Mouse (Mus musculus) monocyte, adult 5-6 weeks (primary cell): Measurements from ENCODE around the gene Clec4f. TPM values are rescaled to one million over a fixed set of nuclear protein-coding genes. Genes with fewer than 3 reads are reported as not detected.
"Not testable (repeated sequence)": the region's sequence is repeated elsewhere in the genome, so short reads cannot be mapped to it uniquely, and the experiment has no call there.

Experiments used
- ATAC-seq: fragments of 153-309, 156-312 bp; replicated peaks from 2 replicates; pipeline ENCODE4 v1.8.0; 2017; ENCODE audit warnings: mild to moderate bottlenecking; ENCODE audit not compliant: low TSS enrichment, insufficient number of reproducible peaks, severe bottlenecking, poor library complexity, low FRiP score
- total RNA-seq: library from RNA; stranded (forward); fragments of 200-1000, 200-491, 200-594 nt; gene quantifications from 3 replicates; pipeline ENCODE4 v1.2.3, GENCODE M21; 2017

Gene Clec4f
- total RNA-seq, 1 experiment from 2014 or later = not detected

- no peak for ATAC-seq
Measured at GRCm38 (mm10) chr6:83646715-83647114, 9.3 kb downstream of the Clec4f start.

GRCm38 (mm10) chr6:83635329-83635728, 20.7 kb downstream of the Clec4f start:
- ATAC-seq = no peak

- not testable (repeated sequence) for ATAC-seq
Measured at GRCm38 (mm10) chr6:83634631-83635030, 21.4 kb downstream of the Clec4f start.

GRCm38 (mm10) chr6:83634106-83634505, 21.9 kb downstream of the Clec4f start:
- not testable (repeated sequence) for ATAC-seq

- no peak for ATAC-seq
Measured at GRCm38 (mm10) chr6:83631815-83632214, 24.2 kb downstream of the Clec4f start.

GRCm38 (mm10) chr6:83626781-83627180, 29.2 kb downstream of the Clec4f start:
- no peak for ATAC-seq

GRCm38 (mm10) chr6:83619955-83620354, 36.0 kb downstream of the Clec4f start:
- ATAC-seq = no peak

GRCm38 (mm10) chr6:83617581-83618335, 38.2 kb downstream of the Clec4f start:
- ATAC-seq = no peak

GRCm38 (mm10) chr6:83616512-83616911, 39.5 kb downstream of the Clec4f start:
- ATAC-seq = no peak

GRCm38 (mm10) chr6:83614469-83614868, 41.5 kb downstream of the Clec4f start:
- no peak for ATAC-seq

- no peak for ATAC-seq
Measured at GRCm38 (mm10) chr6:83612976-83613375, 43.0 kb downstream of the Clec4f start.

GRCm38 (mm10) chr6:83599636-83600174, 56.3 kb downstream of the Clec4f start:
- ATAC-seq = no peak

- no peak for ATAC-seq
Measured at GRCm38 (mm10) chr6:83599060-83599550, 56.9 kb downstream of the Clec4f start.

- ATAC-seq = peak; percentile 73
Measured at GRCm38 (mm10) chr6:83598646-83599045, 57.3 kb downstream of the Clec4f start.

GRCm38 (mm10) chr6:83597988-83598387, 58.0 kb downstream of the Clec4f start:
- no peak for ATAC-seq

GRCm38 (mm10) chr6:83595035-83595434, 61.0 kb downstream of the Clec4f start:
- no peak for ATAC-seq

Other genes with a start within 250 kb of the Clec4f start
- 11.6 to 26.4 TPM (median 11.9 TPM) in 3 replicates for gene Tet3, start 197.1 kb downstream of the Clec4f start, total RNA-seq
- gene Dguok, start 149.2 kb downstream of the Clec4f start, total RNA-seq = 32.4 to 79.2 TPM (median 44.1 TPM) in 3 replicates
- 0.97 TPM in 1 of 3 replicates, not detected in the others for gene Actg2, start 119.9 kb downstream of the Clec4f start, total RNA-seq
- 3.2 to 19.3 TPM (median 3.9 TPM) in 3 replicates for gene Stambp, start 83.5 kb downstream of the Clec4f start, total RNA-seq
- gene Cd207, start 21.7 kb upstream of the Clec4f start, total RNA-seq = not detected in 3 replicates
- not detected in 3 replicates for gene Vax2, start 55.1 kb upstream of the Clec4f start, total RNA-seq
- gene Atp6v1b1, start 86.8 kb upstream of the Clec4f start, total RNA-seq = not detected in 3 replicates
- gene Ankrd53, start 106.5 kb upstream of the Clec4f start, total RNA-seq = not detected in 3 replicates
- 28.5 to 36.4 TPM (median 35.7 TPM) in 3 replicates for gene Tex261, start 119.6 kb upstream of the Clec4f start, total RNA-seq
- 24.2 to 28.4 TPM (median 24.6 TPM) in 3 replicates for gene Nagk, start 138.8 kb upstream of the Clec4f start, total RNA-seq
- 16.8 to 28.8 TPM (median 20.6 TPM) in 3 replicates for gene Paip2b, start 175.6 kb upstream of the Clec4f start, total RNA-seq
- gene Zfp638, start 210.9 kb upstream of the Clec4f start, total RNA-seq = 186 to 334 TPM (median 275 TPM) in 3 replicates